Mouse (Mus musculus) myocyte (in vitro differentiated cells): ENCODE measurements at regions not wholly inside any gene's neighbourhood (a gene's known extent, or its start where the extent isn't known, plus 50 kb on each side); places are given as distances from the start of the nearest gene placed in this dataset.

Source experiments
- H3K27me3 ChIP-seq: one replicate; pipeline ENCODE4 v1.6.1; 2011; ENCODE audit not compliant: control insufficient read depth, insufficient read depth, insufficient read length
- H3K36me3 ChIP-seq: one replicate; pipeline ENCODE4 v1.6.1; 2011; ENCODE audit not compliant: control insufficient read depth, insufficient read depth
- H3K4me2 ChIP-seq: one replicate; pipeline ENCODE4 v1.6.1; 2011; ENCODE audit warnings: low read depth, control low read depth
- H3K4me3 ChIP-seq: one replicate; pipeline ENCODE4 v1.5.1; 2011; ENCODE audit warnings: mild to moderate bottlenecking, control low read depth, moderate library complexity
- H3K79me2 ChIP-seq: one replicate; pipeline ENCODE4 v1.6.1; 2011; ENCODE audit not compliant: control insufficient read depth, insufficient read depth
- H3ac ChIP-seq: one replicate; pipeline ENCODE4 v1.6.1; 2011; ENCODE audit not compliant: control insufficient read depth, insufficient read length
- CEBPB ChIP-seq: IDR thresholded peaks from 2 replicates; pipeline ENCODE4 v1.6.1; 2011; ENCODE audit warnings: mild to moderate bottlenecking, moderate library complexity; ENCODE audit not compliant: poor library complexity, insufficient read depth, severe bottlenecking
- E2F4 ChIP-seq: IDR thresholded peaks from one replicate; pipeline ENCODE4 v1.6.1; 2011; ENCODE audit warnings: mild to moderate bottlenecking, control low read depth, moderate library complexity; ENCODE audit not compliant: insufficient read depth
- MAX ChIP-seq: IDR thresholded peaks from one replicate; pipeline ENCODE4 v1.6.1; 2011; ENCODE audit warnings: low read depth, mild to moderate bottlenecking, control low read depth
- MYOD1 ChIP-seq, 3 experiments: IDR thresholded peaks; one replicate each; pipeline ENCODE4 v1.6.1; 2011; ENCODE audit warnings: control low read depth in 2 of 3, low read depth in 2 of 3, mild to moderate bottlenecking in 2 of 3, moderate library complexity in 1 of 3; ENCODE audit not compliant: insufficient read length in 2 of 3, control insufficient read depth in 1 of 3
- MYOG ChIP-seq, 3 experiments: IDR thresholded peaks; one replicate each; pipeline ENCODE4 v1.6.1; 2011; ENCODE audit warnings: control low read depth in 2 of 3, low read depth in 2 of 3, mild to moderate bottlenecking in 2 of 3; ENCODE audit not compliant: insufficient read length in 2 of 3, control insufficient read depth in 1 of 3, insufficient read depth in 1 of 3
- POLR2A ChIP-seq: IDR thresholded peaks from one replicate; pipeline ENCODE4 v1.6.1; 2011; ENCODE audit warnings: low read depth, mild to moderate bottlenecking, control low read depth, moderate library complexity; ENCODE audit not compliant: insufficient read length
- POLR2AphosphoS2 ChIP-seq: IDR thresholded peaks from one replicate; pipeline ENCODE4 v1.6.1; 2011; ENCODE audit warnings: low read depth, control low read depth; ENCODE audit not compliant: insufficient read length
- REST ChIP-seq: IDR thresholded peaks from one replicate; pipeline ENCODE4 v1.6.1; 2011; ENCODE audit warnings: mild to moderate bottlenecking, control low read depth, moderate library complexity; ENCODE audit not compliant: insufficient read depth, insufficient read length
- SRF ChIP-seq: IDR thresholded peaks from one replicate; pipeline ENCODE4 v1.6.1; 2011; ENCODE audit warnings: low read depth; ENCODE audit not compliant: control insufficient read depth, insufficient read length
- TCF12 ChIP-seq: IDR thresholded peaks from one replicate; pipeline ENCODE4 v1.6.1; 2011; ENCODE audit warnings: mild to moderate bottlenecking, control low read depth; ENCODE audit not compliant: poor library complexity, insufficient read depth, severe bottlenecking
- TCF3 ChIP-seq: IDR thresholded peaks from one replicate; pipeline ENCODE4 v1.6.1; 2011; ENCODE audit warnings: low read depth, control low read depth; ENCODE audit not compliant: insufficient read length
- USF1 ChIP-seq: IDR thresholded peaks from one replicate; pipeline ENCODE4 v1.6.1; 2011; ENCODE audit warnings: low read depth, mild to moderate bottlenecking, control low read depth, moderate library complexity

- Histone ChIP-seq H3K36me3 (no peaks in the 10 kb centered on the region), H3K27me3 (no peaks in the 10 kb centered on the region), H3ac (no peak overlapping the region), H3K4me2 (no peak overlapping the region), H3K79me2 (no peaks in the 10 kb centered on the region), H3K4me3 (no peak overlapping the region)
- TF ChIP-seq REST (no peak), POLR2AphosphoS2 (no peak), CEBPB (no peak), SRF (no peak), MAX (no peak), MYOG (IDR thresholded peaks at IDR 0.05; ENCODE audit: control insufficient read depth in 1 of 3, insufficient read depth in 1 of 3, insufficient read length in 2 of 3, low read depth in 2 of 3) (no peak), TCF12 (no peak), USF1 (no peak), E2F4 (no peak), POLR2A (no peak), MYOD1 (IDR thresholded peaks at IDR 0.05; ENCODE audit: control insufficient read depth in 1 of 3, insufficient read length in 2 of 3, low read depth in 2 of 3) (no peak), TCF3 (no peak)
Measured at GRCm38 (mm10) chr3:35353442-35353841, 400.5 kb upstream of the Atp11b start.

GRCm38 (mm10) chr3:35353920-35354319 lies 400.0 kb upstream of the Atp11b start:
- TF ChIP-seq MAX (no peak), REST (no peak), E2F4 (no peak), MYOG (IDR thresholded peaks at IDR 0.05; ENCODE audit: control insufficient read depth in 1 of 3, insufficient read depth in 1 of 3, insufficient read length in 2 of 3, low read depth in 2 of 3) (no peak), CEBPB (no peak), TCF3 (no peak), USF1 (no peak), TCF12 (no peak), MYOD1 (IDR thresholded peaks at IDR 0.05; ENCODE audit: control insufficient read depth in 1 of 3, insufficient read length in 2 of 3, low read depth in 2 of 3) (no peak)
- H3K79me2 ChIP-seq = no peaks in the 10 kb centered on the region
- H3ac ChIP-seq = no peak overlapping the region
- no peaks in the 10 kb centered on the region for H3K27me3 ChIP-seq
- no peak overlapping the region for H3K4me3 ChIP-seq
- no peak overlapping the region for H3K4me2 ChIP-seq
- H3K36me3 ChIP-seq = no peaks in the 10 kb centered on the region

GRCm38 (mm10) chr3:35354356-35354755 lies 399.6 kb upstream of the Atp11b start:
- H3K4me2 ChIP-seq = no peak overlapping the region
- no peak overlapping the region for H3ac ChIP-seq
- H3K79me2 ChIP-seq = no peaks in the 10 kb centered on the region
- TF ChIP-seq TCF3 (no peak), MAX (no peak), E2F4 (no peak), TCF12 (no peak), USF1 (no peak), POLR2A (no peak), MYOD1 (IDR thresholded peaks at IDR 0.05; ENCODE audit: control insufficient read depth in 1 of 3, insufficient read length in 2 of 3, low read depth in 2 of 3) (no peak), POLR2AphosphoS2 (no peak), MYOG (IDR thresholded peaks at IDR 0.05; ENCODE audit: control insufficient read depth in 1 of 3, insufficient read depth in 1 of 3, insufficient read length in 2 of 3, low read depth in 2 of 3) (no peak), REST (no peak), CEBPB (no peak), SRF (no peak)
- no peaks in the 10 kb centered on the region for H3K36me3 ChIP-seq
- H3K4me3 ChIP-seq = no peak overlapping the region
- no peaks in the 10 kb centered on the region for H3K27me3 ChIP-seq

GRCm38 (mm10) chr3:35357111-35357510 lies 396.8 kb upstream of the Atp11b start:
- Histone ChIP-seq H3K4me2 (no peak overlapping the region), H3ac (no peak overlapping the region), H3K79me2 (no peaks in the 10 kb centered on the region), H3K36me3 (no peaks in the 10 kb centered on the region), H3K4me3 (no peak overlapping the region), H3K27me3 (no peaks in the 10 kb centered on the region)
- TF ChIP-seq SRF (no peak), USF1 (no peak)

- Histone ChIP-seq H3K27me3 (no peaks in the 10 kb centered on the region), H3K79me2 (no peaks in the 10 kb centered on the region), H3K36me3 (no peaks in the 10 kb centered on the region), H3K4me2 (no peak overlapping the region), H3K4me3 (no peak overlapping the region), H3ac (no peak overlapping the region)
- no peak for TF ChIP-seq MYOG (IDR thresholded peaks at IDR 0.05; ENCODE audit: control insufficient read depth in 1 of 3, insufficient read depth in 1 of 3, insufficient read length in 2 of 3, low read depth in 2 of 3)
- no peak for TF ChIP-seq E2F4
- TF ChIP-seq REST = no peak
- TF ChIP-seq MAX = no peak
- no peak for TF ChIP-seq SRF
- TF ChIP-seq CEBPB = no peak
- no peak for TF ChIP-seq TCF3
- no peak for TF ChIP-seq USF1
Measured at GRCm38 (mm10) chr3:35358541-35358940, 395.4 kb upstream of the Atp11b start.
